Mouse (Mus musculus): Measurements from ENCODE around the gene Oaz2.
A peak's percentile ranks its signal among the peaks of the same experiment; 100 is the strongest.

DNA sequence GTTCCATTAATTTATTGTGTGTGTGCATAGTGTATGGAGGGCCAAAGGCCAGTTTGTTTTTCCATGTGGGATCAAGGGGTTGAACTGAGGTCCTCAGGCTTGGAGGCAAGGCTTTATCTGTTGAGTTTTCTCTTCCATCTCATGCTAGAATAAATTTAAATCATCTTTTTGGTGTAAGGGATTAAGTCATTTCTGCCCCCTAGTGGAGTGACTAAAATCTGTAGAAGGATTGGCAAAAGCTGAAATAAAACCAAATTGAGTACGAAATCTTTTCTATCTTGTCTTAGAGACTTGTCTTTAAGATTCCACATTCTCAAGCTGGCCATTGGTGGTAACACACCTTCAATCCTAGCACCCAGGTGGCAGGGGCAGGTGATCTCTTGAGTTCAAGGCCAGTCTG, 15.2 kb downstream of the Oaz2 start:
- TF ChIP-seq CTCF (IDR thresholded peaks at IDR 0.05; ENCODE audit: insufficient read depth, low read length) (0 out of 2 replicates have a peak, but pooled peaks have one; percentile 26), POLR2A (IDR thresholded peaks at IDR 0.05; ENCODE audit: borderline replicate concordance, extremely low read depth, low read depth, low read length) (no peak)
